Mouse (Mus musculus): ENCODE measurements around the gene Vkorc1l1.
A peak's percentile ranks its signal among the peaks of the same experiment; 100 is the strongest.
"Not testable (repeated sequence)": the region's sequence is repeated elsewhere in the genome, so short reads cannot be mapped to it uniquely, and the experiment has no call there.

The Vkorc1l1 gene

DNA sequence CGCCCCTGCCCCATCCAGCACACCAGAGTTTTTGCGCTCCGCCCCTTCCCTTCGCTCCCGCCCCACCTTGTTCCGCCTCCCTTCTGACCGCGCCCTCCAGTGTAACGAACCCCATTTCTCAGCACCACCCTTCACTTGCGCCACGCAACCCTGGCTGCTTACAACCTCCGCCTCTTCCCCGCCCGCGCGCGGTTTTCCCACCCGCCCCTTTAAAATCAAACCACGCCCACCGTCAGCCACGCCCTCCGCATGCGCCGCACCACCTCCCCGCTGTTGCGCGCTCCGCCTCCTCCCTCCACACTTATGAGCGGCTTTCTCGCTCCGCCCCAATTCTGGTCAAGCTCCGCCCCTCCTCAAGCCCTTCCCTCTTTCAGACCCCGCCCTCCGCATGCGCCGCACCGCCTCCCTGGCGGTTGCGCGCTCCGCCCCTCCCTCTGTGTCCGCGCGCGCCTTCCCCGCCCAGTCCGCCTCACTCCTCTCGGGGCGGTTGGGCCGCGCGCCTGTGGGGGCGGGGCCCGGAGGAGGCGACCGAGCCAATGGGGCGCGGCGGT is at the start of gene Vkorc1l1:
Gene Vkorc1l1, plus strand, starts transcription at position 476 of the 551 bp plus-strand sequence.
- DNase-seq: peak; percentile 99

DNA sequence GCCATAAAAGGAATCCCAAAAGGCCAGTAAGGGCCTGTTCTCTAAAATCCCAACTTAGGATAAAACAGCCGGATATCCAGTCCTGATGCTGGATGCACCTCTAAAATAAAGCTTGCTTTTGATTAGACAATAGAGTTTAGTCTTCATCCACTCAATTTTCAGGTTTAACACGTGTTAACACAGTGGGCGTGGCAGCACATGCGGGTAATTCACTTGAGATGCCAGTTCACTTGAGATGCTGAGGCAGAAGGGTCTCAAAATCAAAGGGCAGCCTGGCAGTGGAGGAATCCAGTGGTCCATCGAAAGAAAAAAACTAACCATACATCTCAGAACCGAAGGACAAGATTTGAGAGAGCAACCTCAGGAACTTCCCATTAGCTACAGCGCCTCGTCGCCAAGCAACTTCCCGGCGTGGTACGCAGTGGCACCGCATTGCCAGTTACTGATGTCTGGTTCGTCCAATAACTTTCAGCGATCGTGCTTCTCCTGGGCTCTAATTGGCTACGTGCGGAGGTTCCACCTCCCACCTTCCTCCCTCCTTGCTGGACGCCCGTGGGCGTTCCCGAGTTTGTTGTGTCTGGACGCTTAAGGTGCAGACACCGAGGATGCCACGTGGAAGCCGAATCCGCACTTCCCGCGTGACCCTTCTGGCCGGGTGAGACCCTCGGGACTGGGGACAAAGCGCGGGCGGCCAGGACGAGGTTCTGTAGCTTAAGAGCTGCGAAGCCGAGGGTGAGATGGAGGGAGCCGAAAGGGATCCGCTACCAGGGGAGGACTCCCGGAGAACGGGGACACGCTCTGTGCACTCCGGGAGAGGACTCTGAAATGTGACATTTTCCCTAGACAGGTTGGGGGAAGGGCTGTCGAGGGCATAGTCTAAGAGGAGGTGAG is 46.3 kb upstream of the Vkorc1l1 start, which contains the start of gene Zbed5:
Gene Zbed5, plus strand, starts transcription at position 526 of the 891 bp plus-strand sequence.
- peak; percentile 83 for DNase-seq

DNA sequence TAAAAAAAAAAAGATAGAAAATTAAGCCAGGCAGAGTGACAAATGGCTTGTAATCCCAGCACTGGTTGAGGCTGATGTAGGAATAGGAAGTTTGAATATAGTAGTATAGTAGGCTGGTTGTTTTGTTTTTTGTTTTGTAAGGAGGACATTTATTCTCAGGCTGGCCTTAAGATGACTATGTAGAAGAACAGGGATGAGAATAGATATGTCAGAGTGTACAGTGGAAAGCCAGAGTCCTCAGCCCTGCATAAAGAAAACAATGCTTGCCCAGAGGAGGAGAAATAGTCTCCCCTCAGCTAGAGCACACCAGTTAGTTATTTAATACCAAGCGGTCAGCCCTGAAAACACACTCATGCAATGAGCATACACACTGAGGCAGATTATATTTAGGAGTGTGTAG is 43.3 kb upstream of the Vkorc1l1 start, which contains the start of gene Phkg1:
Gene Phkg1, minus strand, starts transcription at position 101 of the 400 bp plus-strand sequence.
- no peak for DNase-seq

DNA sequence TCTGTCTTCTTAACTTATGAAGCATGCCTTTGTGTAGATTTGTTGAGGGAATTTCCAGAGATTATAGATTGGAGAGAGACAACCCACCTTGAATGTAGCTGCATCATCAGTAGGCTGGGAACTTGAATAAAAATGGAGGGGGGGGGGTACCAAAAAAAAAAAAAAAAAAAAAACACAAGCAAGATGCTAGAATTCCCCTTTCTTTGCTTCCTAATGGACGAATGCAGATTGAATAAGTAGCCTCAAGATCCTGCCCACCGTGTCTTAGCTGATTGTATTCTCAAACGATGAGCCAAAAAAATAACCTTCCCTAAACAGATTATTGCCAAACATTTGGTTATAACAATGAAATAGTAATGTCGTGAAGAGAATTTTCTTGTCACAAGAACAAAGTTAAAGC is 34.0 kb upstream of the Vkorc1l1 start:
- DNase-seq: no peak

DNA sequence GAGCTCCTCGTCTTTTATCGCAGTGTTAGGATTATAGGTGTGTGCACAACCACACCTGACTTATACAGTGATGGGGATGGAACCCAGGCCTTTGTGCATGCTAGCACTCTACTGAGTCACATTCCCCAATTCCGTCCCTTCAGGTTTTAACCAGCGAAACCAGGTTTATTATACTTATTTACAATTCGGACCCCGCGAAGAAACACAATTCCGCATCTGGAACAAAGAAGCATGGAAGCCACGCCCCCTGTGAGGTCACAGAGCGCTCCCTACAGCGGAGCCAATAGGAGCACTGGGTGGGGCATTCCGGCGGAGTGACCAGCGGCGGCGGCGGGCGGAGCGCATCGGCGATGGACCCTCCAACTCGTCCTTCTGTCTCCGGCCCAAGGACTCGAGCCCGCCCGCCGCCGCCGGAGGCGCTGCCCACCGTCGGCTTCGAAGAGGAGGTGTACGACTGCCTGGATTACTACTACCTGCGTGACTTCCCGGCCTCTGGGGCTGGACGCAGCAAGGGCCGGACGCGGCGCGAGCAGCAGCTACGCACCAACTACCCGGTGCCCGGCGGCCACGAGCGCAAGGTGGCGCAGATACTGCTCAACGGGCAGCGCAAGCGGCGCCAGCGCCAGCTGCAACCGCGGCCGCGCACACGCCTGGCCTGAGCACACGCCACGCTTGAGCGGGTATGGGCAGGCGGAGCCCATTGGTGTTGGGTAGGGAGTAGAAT is 33.4 kb upstream of the Vkorc1l1 start, which contains the start of gene Nupr1l:
Gene Nupr1l, plus strand, starts transcription at position 299 of the 724 bp plus-strand sequence.
- DNase-seq: peak; percentile 83

DNA sequence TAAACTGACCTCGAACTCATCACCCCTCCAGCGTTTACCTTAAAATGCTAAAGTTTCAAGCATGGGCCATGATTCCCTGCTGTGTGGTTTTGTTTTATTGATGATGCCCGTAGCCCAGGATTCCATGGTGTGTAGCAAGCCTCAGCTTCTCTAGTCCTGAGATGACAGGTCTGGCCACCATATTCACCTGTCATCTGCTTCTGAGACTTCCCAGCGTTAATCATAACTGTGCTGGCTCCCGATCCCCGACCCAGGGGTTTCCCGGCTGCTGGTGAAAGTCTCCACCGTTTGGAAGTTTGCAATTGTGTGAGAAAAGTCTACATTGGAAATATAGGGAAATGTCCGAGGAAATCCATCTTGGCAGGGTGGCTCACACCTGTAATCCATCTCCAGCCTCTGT is 32.6 kb upstream of the Vkorc1l1 start:
- no peak for DNase-seq

DNA sequence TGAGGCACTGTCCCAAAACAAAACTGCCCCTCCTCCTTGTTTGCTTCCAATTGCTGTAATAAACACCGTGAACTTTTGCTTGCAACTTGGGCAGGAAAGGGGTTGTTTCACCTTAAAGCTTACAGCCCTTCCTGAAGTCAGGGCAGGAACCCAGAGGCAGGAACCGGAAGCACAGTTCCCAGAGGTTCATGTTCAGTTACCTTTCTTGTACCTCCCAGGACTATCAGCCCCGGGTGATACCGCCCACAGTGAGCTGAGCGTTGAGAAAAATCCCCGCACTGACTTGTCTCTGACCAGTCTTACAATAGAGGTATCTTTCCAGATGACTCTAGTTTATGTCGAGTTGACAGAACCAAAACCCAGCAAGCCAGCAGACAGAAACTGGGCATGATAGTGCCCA is 32.2 kb upstream of the Vkorc1l1 start:
- no peak for DNase-seq

DNA sequence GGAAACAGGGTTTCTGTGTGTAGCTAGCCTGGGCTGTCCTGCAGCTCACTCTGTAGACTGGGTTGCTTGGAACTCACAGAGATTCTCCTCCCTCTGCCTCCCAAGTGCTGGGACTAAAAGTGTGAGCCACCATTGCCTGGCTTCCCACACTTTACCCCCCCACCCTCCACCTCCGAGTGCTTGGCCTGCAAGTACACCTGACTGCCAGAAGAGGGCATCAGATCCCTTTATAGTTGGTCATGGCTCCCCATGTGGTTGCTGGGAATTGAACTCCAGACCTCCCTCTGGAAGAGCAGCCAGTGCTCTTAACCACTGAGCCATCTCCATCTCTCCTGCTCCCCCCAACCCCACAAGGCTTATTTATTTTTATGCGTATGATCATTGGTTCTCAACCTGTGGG is 27.7 kb upstream of the Vkorc1l1 start:
- DNase-seq: peak; percentile 18

DNA sequence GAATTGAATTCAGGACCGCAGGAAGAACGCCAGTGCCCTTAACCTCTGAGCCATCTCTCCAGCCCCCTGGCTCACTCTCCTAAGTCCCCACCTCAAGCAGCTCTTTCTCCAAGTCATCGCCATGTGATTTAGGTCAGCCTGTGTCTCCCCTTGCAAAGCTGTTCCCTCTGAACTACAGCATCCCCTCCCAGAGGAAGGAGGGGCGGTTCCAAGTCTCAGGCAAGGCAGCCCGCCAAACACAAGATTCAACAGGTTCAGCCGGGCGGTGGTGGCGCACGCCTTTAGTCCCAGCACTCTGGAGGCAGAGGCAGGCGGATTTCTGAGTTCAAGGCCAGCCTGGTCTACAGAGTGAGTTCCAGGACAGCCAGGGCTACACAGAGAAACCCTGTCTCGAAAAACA is 26.3 kb upstream of the Vkorc1l1 start:
- DNase-seq: not testable (repeated sequence)

DNA sequence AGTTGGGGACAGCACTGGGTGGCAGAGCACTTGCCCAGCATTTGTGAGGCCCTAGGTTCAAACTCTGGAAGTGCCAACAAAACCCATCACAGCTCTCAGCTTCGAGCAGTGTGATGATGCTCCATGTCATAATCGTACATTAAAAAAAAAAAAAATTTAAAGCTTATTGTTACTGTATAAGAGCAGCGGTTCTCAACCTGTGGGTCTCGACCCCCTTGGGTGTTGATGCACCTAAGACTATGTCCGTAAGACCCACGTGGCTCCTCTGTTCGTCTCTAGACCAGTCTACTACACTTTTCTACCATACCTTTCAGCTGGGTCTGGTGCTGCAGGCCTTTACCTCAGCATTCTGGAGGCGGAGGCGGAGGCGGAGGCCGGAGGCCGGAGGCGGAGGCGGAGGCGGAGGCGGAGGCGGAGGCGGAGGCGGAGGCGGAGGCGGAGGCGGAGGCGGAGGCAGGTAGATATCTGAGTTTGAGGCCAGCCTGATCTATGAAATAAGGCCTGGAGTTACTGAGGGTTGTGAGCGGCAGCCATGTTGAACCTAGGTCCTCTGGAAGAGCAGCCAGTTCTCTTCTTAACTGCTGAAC is 23.6 kb upstream of the Vkorc1l1 start:
- no peak for DNase-seq

DNA sequence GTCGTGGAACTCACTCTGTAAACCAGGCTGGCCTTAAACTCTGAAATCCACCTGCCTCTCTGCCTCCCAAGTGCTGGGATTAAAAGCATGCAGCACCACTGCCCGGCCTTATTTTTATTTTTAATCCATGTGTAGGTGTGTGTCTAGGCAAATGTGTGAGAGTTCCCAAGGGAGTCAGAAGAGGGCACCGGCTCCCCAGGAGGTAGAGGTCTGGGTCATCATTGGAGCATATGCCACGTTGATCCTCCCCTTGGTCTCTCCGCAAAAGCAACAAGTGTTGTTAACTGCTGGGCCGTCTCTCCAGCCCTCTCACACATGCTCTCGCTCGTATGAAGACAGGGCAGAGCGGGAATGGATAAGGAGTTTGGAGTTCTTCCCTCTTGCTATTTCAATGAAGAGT is 23.0 kb upstream of the Vkorc1l1 start:
- no peak for DNase-seq

DNA sequence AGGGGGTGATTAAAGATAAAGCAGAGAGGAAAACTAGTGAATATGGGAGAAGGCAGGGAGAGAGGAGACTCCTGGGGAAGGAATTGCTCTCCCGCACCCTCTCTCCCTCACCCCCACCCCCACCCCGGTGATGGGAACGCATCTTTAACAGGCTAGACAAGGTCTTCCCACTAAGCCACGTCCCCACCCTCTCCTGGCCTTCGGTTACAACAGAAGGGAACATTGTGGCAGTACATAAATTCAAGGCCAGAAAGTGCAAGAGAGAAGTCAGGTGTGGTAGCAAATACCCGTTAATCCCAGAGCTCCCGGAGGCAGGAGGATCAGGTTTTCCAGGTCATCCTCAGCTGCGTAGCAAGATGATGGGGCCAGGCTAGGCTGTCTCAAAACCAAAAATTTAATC is 22.4 kb upstream of the Vkorc1l1 start:
- DNase-seq: no peak

DNA sequence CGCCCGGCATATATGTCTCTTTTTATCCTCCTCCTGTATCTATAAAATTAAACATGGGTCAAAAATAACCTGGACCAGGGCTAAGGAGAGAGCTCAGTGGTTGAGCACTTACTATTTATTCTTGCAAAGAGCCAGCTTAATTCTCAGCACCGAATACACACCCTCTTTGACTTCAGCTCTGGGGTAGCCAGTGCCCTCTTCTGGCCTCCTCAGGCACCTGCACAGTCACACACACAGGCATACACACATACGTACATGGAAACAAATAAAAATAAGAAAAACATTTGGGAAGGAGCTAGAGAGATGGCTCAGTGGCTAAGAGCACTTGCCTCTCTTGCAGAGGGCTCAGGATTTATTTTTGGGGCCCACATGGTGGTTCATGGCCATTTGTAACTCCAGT is 19.8 kb upstream of the Vkorc1l1 start:
- no peak for DNase-seq

DNA sequence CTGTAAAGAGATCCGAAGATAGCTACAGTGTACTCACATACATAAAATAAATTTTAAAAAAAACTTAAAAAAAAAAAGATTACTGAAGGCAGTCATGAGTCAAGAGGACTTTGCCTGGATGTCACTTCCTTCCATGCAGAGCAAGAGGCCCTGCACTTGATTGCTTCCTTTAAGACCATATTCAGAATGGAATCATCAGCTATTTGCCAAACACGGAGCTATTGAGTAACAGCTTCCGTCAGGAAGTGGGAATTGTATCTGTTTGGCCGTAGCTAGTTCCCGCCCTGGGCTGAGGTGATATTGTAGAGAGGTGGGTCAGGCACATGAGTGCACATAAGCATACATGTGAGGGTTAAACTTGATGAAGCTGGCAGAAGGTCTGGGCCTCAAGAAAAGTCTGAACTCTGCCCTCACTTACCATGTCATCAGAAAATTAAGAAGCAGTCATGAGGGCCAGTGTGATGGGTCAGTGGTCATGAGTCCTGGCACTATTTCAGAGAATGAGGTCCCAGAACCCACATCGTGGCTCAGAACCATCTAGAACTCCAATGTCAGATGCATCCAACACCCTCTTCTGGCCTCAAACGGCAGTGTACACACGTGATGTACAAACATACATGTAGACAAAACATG is 16.8 kb upstream of the Vkorc1l1 start:
- DNase-seq: no peak

DNA sequence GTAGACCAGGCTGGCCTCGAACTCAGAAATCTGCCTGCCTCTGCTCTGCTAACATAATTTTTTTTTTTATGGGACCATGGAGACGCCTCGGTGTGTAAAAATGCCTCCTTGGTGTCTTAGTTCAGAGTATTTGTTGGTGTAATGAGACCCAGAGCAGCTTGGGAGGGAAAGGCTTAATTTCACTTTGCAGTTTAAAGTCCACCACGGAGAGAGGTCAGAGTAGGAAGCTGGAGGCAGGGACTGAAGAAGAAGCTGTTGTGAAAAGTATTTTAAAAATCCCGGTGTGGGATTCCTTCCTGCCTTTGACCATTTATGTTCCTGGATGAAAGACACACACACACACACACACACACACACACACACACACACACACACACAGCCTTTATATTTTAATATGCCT is 15.8 kb upstream of the Vkorc1l1 start:
- no peak for DNase-seq

DNA sequence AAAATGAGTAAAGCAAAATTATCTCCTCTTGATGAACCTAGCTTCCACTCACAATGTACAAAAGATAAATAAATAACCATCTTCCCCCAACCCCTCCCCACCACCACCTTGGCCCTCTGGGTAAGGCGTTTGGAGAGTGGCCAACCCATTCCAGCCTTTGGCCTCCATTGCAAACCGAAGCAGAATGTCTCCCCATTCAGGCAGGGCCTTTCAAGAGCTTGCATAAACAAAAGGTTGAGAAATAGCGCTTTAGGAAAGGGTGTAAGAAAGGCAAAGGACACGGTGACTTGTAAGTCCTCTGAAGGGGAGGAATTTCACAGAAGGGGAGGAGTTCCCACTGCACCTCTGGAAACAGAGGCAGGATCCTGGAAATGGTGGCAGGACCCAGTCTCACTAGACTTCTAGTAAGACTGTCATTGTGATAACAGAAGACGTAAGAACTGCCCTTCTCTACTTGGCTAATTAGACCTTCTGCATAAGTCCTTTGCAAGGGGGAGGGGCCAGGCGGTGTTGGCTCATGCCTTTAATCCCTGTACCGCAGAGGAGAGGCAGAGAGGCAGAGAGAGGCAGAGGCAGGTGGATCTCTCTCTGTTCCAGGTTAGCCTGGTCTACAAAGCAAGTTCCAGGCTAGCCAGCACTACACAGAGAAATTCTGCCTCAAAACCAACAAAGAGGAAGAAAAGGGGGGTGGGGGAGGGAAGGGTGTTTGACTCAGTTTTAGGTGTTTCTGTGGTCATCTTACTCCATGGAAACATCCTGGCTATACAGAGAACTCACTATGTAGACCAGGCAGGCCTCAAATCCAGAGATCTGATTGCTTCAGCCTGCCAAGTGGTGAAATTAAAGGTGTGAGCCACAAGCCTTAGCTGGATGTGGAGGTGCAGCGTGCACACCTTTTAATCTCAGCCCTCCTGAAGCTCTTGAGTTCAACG is 11.6 kb upstream of the Vkorc1l1 start:
- DNase-seq: no peak

DNA sequence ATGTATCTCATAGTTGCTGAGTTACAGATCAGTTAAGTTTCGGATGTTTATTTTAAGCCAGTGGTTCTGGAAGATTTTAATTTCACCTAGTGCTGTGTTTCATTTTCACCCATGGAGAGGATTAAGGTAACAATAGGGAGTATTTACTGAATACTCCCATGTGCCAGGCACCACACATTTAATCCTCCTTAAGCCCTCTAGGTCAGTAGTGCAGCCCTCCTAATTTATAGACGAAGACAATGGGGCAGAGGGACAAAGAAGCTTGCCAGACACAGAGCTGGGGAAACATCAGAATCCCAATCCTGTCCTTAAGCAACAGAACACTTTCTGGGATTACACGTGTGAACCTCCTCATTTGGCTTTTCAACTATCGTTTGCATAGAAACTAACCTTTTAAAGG is 4.8 kb upstream of the Vkorc1l1 start:
- no peak for DNase-seq

DNA sequence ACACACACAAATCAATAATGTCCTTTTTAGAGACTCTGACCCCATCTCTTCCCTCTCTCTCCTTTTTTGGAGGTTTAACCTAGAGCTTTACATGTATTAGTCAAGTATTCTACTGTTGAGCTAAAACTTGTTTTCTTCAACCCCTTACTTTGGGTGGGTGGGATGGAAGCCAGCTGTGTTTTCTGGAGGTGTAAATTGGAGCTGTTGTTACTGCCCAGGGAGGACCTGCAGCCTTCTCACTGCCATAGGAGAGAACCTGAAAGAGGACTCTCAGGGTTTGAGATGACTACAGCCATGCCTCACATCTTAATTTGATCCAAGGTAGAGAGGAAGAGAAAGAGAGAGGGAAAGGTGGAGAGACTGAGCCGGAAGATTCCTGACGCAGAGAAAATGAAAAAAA is 1.5 kb upstream of the Vkorc1l1 start:
- no peak for DNase-seq

DNA sequence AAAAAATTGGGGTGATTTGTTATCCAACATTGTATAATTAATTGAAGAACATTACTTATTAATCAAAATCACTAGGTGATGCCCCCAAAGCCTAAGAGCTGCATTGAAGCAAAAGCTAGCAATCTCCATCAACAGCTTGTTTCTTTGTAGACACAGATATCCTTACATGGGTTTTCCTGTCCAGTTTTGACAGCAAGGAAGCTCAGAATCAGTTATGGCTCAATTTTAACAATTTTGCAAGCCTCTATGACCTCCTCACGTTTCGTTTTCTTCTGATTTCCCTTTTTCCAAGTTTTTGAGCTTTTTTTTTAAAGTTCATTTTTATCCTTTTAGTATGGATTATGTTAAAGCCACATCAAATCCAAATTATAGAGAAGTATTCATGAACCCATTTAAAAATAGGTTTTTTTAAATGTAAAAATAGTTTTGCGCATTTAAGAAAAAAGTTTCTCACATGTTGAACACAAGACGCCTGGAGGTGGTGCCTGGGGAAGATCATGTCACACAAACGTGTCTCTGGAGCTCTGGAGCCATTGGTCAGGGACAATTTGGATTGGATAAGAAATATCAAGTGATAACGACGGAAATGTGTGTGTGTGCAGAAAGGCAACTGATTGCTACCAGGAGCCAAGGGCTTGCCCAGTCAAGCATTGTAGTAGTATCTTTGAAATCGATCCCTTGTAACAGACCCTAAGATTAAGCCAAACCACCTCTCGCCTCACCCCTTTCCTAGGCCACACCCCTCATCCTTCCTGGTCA is 855 bp upstream of the Vkorc1l1 start:
- no peak for DNase-seq

DNA sequence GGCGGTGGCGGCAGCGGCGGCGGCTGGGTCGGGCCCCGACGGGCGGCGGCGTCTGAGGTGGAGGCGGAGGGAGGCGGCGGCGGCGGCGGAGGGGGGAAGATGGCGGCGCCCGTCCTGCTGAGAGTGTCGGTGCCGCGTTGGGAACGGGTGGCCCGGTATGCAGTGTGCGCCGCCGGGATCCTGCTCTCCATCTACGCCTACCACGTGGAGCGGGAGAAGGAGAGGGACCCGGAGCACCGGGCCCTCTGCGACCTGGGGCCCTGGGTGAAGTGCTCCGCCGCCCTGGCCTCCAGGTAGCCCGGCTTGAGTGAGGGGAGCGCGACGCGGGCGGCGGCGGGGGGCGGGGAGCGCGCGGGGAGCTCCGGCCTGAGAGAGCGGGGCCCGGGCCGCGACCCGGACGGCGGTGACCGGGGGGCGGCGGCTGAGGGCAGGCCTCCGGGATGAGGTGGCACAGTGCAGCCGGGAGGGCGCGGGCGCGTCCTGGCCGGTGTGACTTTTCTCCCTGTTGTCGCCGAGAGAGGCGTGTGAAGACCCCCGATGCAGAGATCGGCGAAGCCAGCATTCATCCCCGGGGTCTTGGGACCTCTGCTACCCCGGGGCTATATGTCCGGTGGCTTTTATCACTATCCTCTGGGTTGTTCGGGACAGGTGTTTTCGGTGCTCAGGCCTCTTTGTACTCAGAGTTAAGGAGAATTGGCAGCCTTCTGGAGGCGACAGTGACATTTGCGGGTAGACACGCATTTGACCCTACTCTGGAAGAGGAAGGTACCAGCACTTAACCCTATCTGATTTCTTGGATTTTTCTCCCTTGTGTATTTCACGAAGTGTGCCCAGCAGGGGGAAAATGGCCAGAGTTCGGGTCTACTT is 536 bp downstream of the Vkorc1l1 start:
- peak; percentile 48 for DNase-seq

All from thymus, postnatal 25 days (tissue).